Mouse (Mus musculus): Measurements from ENCODE around the gene Eloa. TPM values are rescaled to one million over a fixed set of nuclear protein-coding genes. Genes with fewer than 3 reads are reported as not detected.

Eloa gene
- polyA plus RNA-seq (2015; fragmentation: Nextera tagmentation; extraction: Ambion mirVana), result 41.5 and 45.0 TPM in 2 replicates

GRCm38 (mm10) chr4:136021549-136022047 lies at the start of gene Eloa:
TSS of gene Eloa (minus strand) at chr4:136021763.
- peak; percentile 99 for DNase-seq (ENCODE audit: low spot score)

GRCm38 (mm10) chr4:136071178-136071714 lies 49.7 kb upstream of the Eloa start:
- DNase-seq (ENCODE audit: low spot score), result peak; percentile 89

- no peak for DNase-seq (ENCODE audit: low spot score)
Observed at GRCm38 (mm10) chr4:136070592-136070991, 49.0 kb upstream of the Eloa start.

- DNase-seq (ENCODE audit: low spot score), result peak; percentile 93
Observed at GRCm38 (mm10) chr4:136069954-136070353, 48.4 kb upstream of the Eloa start.

GRCm38 (mm10) chr4:136069313-136069712 lies 47.8 kb upstream of the Eloa start:
- no peak for DNase-seq (ENCODE audit: low spot score)

- no peak for DNase-seq (ENCODE audit: low spot score)
Observed at GRCm38 (mm10) chr4:136063143-136063542, 41.6 kb upstream of the Eloa start.

- DNase-seq (ENCODE audit: low spot score), result peak; percentile 70
Observed at GRCm38 (mm10) chr4:136059800-136060488, 38.4 kb upstream of the Eloa start.

GRCm38 (mm10) chr4:136057916-136058315 lies 36.4 kb upstream of the Eloa start:
- DNase-seq (ENCODE audit: low spot score), result no peak

- DNase-seq (ENCODE audit: low spot score), result no peak
Observed at GRCm38 (mm10) chr4:136056030-136056429, 34.5 kb upstream of the Eloa start.

- no peak for DNase-seq (ENCODE audit: low spot score)
Observed at GRCm38 (mm10) chr4:136053843-136054242, 32.3 kb upstream of the Eloa start.

- peak; percentile 95 for DNase-seq (ENCODE audit: low spot score)
Observed at GRCm38 (mm10) chr4:136053247-136053596, 31.7 kb upstream of the Eloa start, which contains the start of gene Rpl11. TSS of gene Rpl11 (minus strand) at chr4:136053428.

GRCm38 (mm10) chr4:136052534-136053246 lies 31.1 kb upstream of the Eloa start:
- DNase-seq (ENCODE audit: low spot score), result peak; percentile 81

- no peak for DNase-seq (ENCODE audit: low spot score)
Observed at GRCm38 (mm10) chr4:136052060-136052459, 30.5 kb upstream of the Eloa start.

- no peak for DNase-seq (ENCODE audit: low spot score)
Observed at GRCm38 (mm10) chr4:136050226-136050625, 28.7 kb upstream of the Eloa start.

- DNase-seq (ENCODE audit: low spot score), result no peak
Observed at GRCm38 (mm10) chr4:136048291-136049032, 26.9 kb upstream of the Eloa start.

GRCm38 (mm10) chr4:136047626-136048025 lies 26.1 kb upstream of the Eloa start:
- DNase-seq (ENCODE audit: low spot score), result no peak

GRCm38 (mm10) chr4:136046888-136047287 lies 25.3 kb upstream of the Eloa start:
- DNase-seq (ENCODE audit: low spot score), result no peak

- DNase-seq (ENCODE audit: low spot score), result peak; percentile 56
Observed at GRCm38 (mm10) chr4:136045091-136045490, 23.5 kb upstream of the Eloa start.

- peak; percentile 71 for DNase-seq (ENCODE audit: low spot score)
Observed at GRCm38 (mm10) chr4:136043784-136044400, 22.3 kb upstream of the Eloa start.

GRCm38 (mm10) chr4:136035078-136035477 lies 13.5 kb upstream of the Eloa start:
- no peak for DNase-seq (ENCODE audit: low spot score)

GRCm38 (mm10) chr4:136033231-136033630 lies 11.7 kb upstream of the Eloa start:
- DNase-seq (ENCODE audit: low spot score), result no peak
